Mouse (Mus musculus) urinary bladder, postnatal 14 days (tissue): ENCODE data around the gene Cox8a.

ENCODE experiments used
- DNase-seq: peaks from one replicate; pipeline ENCODE4 v3.0.0; 2021; ENCODE audit warnings: low spot score

Cox8a gene

GRCm38 (mm10) chr19:7222196-7222595, 4.8 kb upstream of the Cox8a start:
- DNase-seq, result no peak

- DNase-seq, result no peak
These were observed 1.3 kb upstream of the Cox8a start for GRCm38 (mm10) chr19:7218753-7219152.

GRCm38 (mm10) chr19:7217926-7218267, 481 bp upstream of the Cox8a start:
- no peak for DNase-seq

- no peak for DNase-seq
These were observed 2.9 kb downstream of the Cox8a start for GRCm38 (mm10) chr19:7214484-7214883.

GRCm38 (mm10) chr19:7213010-7213409, 4.4 kb downstream of the Cox8a start:
- DNase-seq, result no peak

- no peak for DNase-seq
These were observed 5.2 kb downstream of the Cox8a start for GRCm38 (mm10) chr19:7212216-7212615.

- no peak for DNase-seq
These were observed 7.3 kb downstream of the Cox8a start for GRCm38 (mm10) chr19:7209907-7210646.

GRCm38 (mm10) chr19:7205753-7206736, 11.4 kb downstream of the Cox8a start, which contains the start of gene Otub1:
Gene Otub1, minus strand, starts transcription at chr19:7206316.
- peak; percentile 94 for DNase-seq

GRCm38 (mm10) chr19:7205326-7205725, 12.1 kb downstream of the Cox8a start:
- DNase-seq, result no peak

GRCm38 (mm10) chr19:7204898-7205297, 12.5 kb downstream of the Cox8a start:
- DNase-seq, result no peak

GRCm38 (mm10) chr19:7200427-7200826, 17.0 kb downstream of the Cox8a start:
- DNase-seq, result no peak

GRCm38 (mm10) chr19:7199089-7199488, 18.3 kb downstream of the Cox8a start:
- DNase-seq, result no peak

GRCm38 (mm10) chr19:7197445-7197844, 20.0 kb downstream of the Cox8a start:
- no peak for DNase-seq

GRCm38 (mm10) chr19:7196741-7197270, 20.6 kb downstream of the Cox8a start:
- DNase-seq, result no peak

GRCm38 (mm10) chr19:7195900-7196728, 21.3 kb downstream of the Cox8a start:
- peak; percentile 59 for DNase-seq

- no peak for DNase-seq
These were observed 24.9 kb downstream of the Cox8a start for GRCm38 (mm10) chr19:7192561-7192967.

GRCm38 (mm10) chr19:7191639-7192038, 25.8 kb downstream of the Cox8a start:
- DNase-seq, result no peak

- no peak for DNase-seq
These were observed 26.4 kb downstream of the Cox8a start for GRCm38 (mm10) chr19:7190986-7191385.

- no peak for DNase-seq
These were observed 28.4 kb downstream of the Cox8a start for GRCm38 (mm10) chr19:7189026-7189425.

- no peak for DNase-seq
These were observed 30.3 kb downstream of the Cox8a start for GRCm38 (mm10) chr19:7187157-7187556.

GRCm38 (mm10) chr19:7185715-7186291, 31.6 kb downstream of the Cox8a start:
- no peak for DNase-seq
